Mouse (Mus musculus) A20 (cell line): ENCODE results near the gene Pdia5.

Source experiments
- DNase-seq: peaks from one replicate; pipeline ENCODE4 v3.0.0-alpha.2; 2011; ENCODE audit warnings: low read depth, low spot score

The Pdia5 gene

DNA sequence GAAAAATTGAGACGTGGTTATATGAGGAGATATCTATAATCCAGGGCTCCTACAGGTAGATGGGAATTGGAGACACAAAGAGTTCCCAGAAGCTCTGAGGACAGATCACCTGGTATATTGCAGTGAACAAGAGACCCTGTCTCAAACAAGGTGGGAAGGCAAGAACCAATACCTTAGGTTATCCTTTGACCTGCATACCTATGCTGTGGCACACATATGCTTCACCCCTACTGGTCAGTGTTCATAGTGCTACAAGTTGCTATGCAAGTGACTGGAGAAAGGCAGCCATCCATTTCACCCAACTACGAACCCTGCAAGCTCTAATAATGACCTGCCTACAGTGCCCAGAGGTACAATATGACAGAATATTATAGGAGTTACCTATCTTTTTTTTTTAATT, 128.5 kb downstream of the Pdia5 start:
- peak; percentile 8 for DNase-seq

DNA sequence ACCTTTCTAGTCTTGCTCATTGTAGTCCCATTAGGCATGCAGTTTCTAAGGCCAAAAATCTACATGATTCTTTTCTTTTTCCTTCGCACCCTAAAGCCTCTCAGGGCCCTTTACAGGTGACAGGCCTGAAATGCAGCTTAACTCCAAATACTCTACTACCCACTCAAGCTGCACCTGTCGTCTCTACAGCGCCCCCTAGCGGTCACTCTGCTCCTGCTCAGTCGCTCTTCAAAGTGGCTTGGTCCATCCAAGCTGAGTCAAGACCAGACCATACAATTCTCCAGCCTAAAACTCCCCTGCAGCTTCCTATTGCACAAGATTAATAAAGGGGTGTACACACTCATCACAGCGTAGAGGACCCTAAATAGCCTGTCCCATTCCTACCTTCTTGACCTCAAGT, 130.1 kb downstream of the Pdia5 start:
- peak; percentile 79 for DNase-seq

DNA sequence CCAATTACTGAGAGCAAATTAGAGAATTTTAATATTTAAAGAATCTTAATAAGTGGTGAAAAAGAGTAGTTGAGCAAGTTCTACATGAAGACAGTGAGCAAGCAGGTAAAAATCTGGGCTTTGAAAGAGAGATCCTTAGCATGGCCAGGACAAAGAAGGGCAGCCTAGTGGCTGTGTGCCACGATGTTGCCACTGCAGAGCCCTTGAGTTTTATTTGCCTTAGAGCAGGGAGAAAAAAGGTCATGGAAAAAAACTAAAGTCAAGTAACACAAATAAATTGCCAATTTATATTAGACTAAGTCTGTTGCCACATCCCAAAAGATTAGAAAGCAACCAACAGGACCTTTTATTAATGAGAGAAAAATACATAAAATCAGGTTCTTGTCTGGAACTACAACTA, 133.2 kb downstream of the Pdia5 start:
- no peak for DNase-seq
